Mouse (Mus musculus) adrenal gland, adult 18-20 months (tissue): ENCODE measurements around the gene Tmem102. TPM values are rescaled to one million over a fixed set of nuclear protein-coding genes. Genes with fewer than 3 reads are reported as not detected.

Experiments
- DNase-seq, 2 experiments: peaks; one replicate each; pipeline ENCODE4 v3.0.0; 2021 to 2022; ENCODE audit warnings: low spot score in 2 of 2
- long read RNA-seq, 2 experiments: library from polyadenylated mRNA; stranded (forward); transcript quantifications; one replicate each; pipeline ENCODE4 v2.0.0; 2021
- total RNA-seq, 2 experiments: library from RNA; stranded (reverse); gene quantifications; 1 replicate in 1 of 2; 2 replicates in 1 of 2; pipeline ENCODE4 v1.2.3; 2021

Tmem102 gene
- total RNA-seq = under 1 TPM; 0.36 to 0.51 TPM
- long read RNA-seq, experiment 1 = 0 reads
- long read RNA-seq, experiment 2 = 0 reads

DNA sequence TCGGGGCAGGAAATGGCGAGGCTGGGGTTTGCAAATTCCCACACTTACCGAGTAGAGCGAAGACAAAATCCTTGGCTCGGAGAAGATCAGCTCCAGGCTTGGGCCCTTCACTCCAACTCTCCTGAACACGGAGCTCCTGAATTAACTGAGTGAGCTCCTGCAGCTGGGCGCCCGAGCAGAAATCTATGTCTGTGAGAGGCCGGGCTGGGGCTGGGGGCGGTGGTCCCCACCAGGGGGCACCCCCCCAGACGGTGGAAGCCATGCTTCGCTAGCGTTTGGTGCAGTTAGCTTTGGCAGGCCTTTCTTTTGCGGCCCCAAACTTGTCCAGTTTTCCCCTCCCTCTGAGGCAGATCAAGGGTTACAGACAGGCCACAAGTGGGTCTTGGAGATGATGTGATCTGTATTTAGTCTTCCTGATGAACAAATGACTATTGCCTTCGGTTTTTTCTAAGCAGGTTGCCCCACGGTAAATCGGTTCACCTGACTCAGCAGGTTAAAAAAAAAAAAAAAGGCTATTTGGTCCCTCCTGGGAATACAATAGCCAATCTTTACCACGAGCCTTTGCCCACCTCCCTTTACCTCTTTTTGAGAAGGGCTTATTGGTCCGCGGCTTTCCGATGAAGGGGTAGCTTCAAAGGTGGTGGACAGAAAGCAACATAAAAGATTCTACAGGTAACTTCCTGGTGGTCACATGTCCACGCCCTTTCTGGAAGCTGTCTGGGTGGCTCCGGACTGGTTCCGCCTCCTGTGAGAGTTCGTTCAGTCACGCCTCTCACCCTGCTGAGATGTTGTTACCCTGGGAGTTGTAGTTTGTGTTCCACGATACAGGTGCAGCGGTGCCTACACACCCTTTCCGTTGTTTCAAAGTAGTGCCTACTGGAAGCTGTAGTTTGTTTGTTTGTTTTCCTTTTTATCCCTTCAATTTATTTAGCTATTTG is at the start of gene Tmem102:
Gene Tmem102, minus strand, starts transcription at position 653 of the 938 bp plus-strand sequence.
- DNase-seq = no peak

- DNase-seq = no peak
These were observed 49.3 kb upstream of the Tmem102 start for GRCm38 (mm10) chr11:69854680-69855079.

DNA sequence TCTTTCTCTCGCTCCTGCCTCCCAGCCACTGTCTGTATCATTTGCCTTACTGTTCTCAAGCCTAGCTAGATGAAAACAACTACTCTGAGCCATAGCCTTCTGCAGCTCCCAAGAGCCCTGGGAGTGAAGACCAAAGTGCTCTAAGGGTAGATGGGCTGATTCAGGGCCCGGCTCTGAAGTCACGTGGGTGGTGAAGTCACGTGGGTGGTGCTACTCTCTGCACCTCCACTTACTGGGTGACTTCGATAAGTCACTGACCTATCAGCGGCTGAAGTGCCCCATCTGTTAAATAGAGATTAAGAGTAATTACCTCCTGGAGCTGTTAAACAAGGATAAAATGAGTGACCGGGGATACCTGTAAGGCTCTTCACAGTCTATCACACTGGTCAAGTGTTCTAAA is 48.6 kb upstream of the Tmem102 start:
- no peak for DNase-seq

GRCm38 (mm10) chr11:69850754-69851153 is 45.3 kb upstream of the Tmem102 start:
- no peak for DNase-seq

- DNase-seq = no peak
These were observed 44.5 kb upstream of the Tmem102 start for GRCm38 (mm10) chr11:69849884-69850283.

DNA sequence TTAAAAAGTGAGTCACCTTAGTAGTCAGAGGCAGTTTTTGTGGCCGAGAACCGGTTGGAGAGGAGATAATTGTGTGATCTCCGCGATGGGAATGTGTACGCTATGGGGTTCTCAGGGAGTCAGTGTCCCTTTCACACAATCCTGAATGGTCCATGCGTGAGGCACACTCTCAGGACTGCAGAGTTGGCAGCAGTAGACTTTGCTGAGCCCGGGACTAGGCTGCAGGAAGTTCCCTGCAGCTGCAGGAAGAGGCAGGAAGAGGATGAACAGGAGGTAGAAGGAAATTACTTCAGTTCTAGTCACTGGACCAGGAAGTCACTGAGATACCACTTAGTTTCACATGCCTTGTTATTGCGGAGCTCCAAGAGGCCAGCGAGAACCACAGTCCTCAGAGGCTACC is 43.7 kb upstream of the Tmem102 start:
- no peak for DNase-seq

DNA sequence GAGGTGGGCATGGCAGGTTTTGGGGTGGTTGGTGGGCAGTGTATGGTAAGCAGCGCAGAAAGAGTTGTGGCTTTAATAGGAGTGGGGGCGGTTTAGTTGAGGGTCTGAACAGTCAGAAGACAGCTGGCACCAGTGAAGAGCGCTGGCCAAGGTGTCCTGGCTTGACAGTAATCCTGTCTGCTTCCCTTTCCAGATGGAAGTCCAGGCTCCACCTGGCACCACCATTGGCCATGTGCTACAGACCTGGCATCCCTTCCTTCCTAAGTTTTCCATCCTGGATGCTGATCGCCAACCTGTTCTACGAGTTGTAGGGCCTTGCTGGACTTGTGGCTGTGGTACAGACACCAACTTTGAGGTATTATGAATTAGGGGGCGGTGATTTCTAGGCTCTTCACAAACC is 42.6 kb upstream of the Tmem102 start:
- no peak for DNase-seq

DNA sequence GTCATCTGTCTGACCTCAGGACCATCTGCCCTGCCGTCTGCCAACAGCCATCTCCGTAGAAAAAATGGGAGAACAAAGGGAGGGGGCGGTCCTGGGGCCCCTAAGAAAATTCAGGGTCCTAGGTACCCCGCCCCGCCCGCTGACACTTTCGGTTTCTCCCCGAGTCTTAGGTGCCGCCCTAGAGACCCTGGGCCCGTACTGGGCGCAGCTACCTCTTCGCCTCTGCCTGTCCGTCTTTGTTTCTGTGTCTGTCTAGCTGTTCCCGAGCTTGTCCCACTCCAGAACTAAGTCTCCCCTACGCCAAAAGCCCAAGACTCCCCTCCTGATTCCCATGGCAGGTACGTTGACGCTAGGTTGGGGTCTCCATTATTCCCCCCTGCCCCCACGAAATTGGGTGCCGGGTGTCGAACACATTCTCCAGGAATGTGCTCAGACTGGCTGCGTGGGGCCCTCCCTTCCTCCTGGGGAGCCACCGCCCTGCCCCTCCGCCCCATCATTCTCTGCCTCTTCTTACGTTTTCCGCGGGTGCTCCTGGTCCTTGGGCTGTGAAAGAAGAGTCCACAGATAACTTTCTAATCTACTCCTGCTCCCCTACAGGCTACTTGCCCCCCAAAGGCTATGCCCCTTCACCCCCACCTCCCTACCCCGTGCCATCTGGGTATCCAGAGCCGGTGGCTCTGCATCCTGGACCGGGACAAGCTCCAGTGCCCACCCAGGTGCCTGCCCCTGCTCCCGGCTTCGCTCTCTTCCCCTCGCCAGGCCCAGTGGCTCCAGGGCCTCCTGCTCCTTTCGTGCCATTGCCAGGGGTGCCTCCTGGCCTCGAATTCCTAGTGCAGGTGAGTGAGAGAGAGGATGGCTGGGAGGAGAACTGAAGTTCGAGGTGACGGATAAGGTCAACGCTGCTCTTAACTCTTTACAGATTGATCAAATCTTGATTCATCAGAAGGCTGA is 41.6 kb upstream of the Tmem102 start:
- DNase-seq = no peak

DNA sequence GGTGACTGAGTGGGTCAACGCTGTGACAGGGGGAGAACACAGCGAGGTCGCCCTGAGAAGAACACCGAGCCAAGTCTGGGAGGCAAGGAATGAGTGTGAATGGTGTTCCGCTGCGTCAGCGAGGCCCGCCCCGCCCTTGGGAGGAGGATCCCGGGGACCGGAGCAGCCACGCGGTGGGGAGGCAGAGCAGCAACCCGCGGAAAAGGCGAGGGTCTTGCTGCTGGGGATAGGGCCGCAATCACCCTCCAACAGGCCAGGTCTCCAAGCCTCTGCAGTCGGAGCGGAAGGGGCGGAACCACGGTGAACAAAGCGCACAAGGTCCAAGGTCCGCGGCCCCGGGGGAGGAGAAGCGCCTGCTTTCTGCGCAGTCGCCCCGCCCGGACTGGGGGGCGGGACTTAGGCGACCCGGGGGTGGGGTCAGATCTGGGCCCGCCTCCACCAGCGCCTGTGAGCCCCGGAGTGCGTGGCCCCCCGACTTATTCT is 40.8 kb upstream of the Tmem102 start, which contains the start of gene Plscr3:
Gene Plscr3, plus strand, starts transcription at position 179 of the 483 bp plus-strand sequence.
- DNase-seq = peak; percentile 93 to 94

DNA sequence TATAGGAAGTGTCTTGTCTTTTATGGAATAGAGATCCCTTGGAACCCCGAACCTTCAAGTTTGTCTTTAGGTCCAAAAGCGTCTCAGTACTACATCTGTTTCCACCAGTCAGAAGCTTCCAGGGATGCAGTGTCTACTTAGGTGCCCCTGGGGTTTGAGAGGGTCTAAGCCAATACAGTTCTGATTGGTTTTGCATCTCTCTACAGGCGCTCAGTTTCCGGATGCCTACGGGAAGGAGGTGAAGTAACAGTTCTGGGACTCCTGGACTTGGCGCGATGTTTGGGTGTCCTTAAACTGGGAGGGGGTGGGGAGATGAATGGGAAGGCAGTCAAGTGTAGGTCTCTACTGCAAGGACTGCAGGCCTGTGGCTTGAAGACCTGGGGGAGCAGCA is 33.3 kb upstream of the Tmem102 start:
- no peak for DNase-seq

- peak; percentile 86 to 90 for DNase-seq
These were observed 32.7 kb upstream of the Tmem102 start, which contains the start of gene Tmem256 for GRCm38 (mm10) chr11:69837952-69838713. Gene Tmem256 (plus strand): TSS chr11:69838514.

GRCm38 (mm10) chr11:69837604-69837951 is 32.2 kb upstream of the Tmem102 start, which contains the start of gene Nlgn2:
Gene Nlgn2 (minus strand): TSS chr11:69837784.
- peak in 1 of 2 experiments; percentile 59 for DNase-seq

DNA sequence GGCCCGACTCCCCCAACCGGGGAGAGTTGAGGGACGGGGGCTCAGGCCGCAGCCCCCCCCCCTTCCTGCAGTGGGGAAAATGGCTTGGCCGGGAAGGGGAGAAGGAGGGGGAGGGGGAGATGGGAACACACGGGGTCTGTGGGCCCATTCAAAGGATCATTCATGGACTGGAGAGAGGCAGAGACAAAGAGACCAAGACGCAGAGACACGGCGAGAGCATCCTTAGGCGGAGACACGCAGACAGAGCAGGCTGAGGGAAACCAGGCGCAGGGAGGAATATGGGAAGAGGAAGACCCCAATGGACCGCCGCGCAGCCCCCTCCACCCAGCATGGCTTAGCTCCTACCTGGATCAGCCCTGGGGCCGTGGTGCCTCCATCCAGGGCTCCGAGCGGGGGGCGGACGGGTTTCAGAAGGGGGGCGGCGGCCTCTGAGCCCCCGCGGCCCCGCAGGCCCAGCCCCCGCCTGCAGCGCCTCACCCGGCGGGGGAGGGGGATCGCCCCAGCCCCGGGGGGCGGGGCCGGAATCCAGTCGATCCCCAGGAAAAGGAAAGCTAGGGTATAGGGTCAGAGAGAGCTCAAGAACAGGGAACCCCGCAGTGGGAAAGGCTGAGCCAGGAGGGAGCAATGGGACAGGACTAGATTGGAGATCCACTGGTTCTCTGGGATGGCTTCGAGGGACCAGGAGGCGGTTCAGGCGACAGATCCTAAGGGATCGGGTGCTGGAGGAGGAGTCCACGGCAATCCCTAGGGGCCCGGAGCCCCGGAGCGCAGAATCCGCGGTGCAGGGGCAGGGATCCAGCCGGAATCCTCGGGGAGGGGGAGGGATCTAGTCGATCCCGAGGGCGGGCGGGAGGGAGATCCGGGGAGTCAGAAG is 31.5 kb upstream of the Tmem102 start:
- peak in 1 of 2 experiments; percentile 48 for DNase-seq

DNA sequence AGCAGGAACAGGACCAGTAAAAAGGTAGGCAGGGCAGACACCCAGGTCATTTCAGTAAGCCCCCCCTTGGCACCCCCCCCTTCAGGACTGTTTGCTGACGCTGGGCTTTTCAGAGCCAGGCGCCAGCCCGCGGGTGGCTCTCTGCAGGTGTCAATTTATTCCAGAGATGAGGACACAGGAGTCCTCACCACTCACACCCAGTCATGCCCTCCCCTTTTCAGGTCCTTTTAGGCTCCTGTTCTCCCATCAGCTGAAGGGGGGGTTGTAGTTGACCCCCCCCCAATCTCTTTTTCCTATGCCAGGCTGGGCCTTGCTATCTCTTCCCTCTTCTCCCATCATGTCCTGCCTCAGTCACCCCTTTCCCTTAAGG is 30.5 kb upstream of the Tmem102 start:
- no peak for DNase-seq

- DNase-seq = no peak
These were observed 30.0 kb upstream of the Tmem102 start for GRCm38 (mm10) chr11:69835326-69835965.

DNA sequence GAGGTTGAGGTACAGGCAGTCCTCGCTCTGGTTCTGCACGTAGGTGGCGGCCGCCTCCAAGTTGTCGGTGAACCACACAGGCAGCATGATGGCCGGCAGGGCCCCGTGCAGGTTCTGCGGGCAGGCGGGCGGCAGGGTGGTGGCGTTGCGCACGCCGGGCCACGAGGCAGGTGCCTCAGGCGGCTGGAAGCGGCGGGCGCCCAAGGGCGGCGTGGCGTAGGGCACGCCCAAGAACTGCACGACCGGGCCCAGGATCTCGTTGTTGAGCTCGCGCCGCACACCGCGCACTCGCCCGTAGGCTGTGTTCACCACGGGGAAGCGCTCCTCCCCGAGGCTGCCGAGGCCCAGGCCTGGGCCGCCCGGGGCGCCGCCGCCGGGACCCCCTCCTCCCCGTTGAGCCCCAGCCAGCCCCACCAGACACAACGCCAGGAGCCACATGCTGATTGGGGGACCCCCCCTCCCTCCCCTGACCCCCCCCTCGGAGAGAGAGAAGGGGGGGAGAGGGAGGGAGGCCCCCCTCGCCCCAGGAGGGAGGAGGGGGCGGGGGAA is 28.7 kb upstream of the Tmem102 start:
- no peak for DNase-seq

- DNase-seq = no peak
These were observed 28.1 kb upstream of the Tmem102 start for GRCm38 (mm10) chr11:69833554-69833953.

GRCm38 (mm10) chr11:69828832-69829231 is 23.4 kb upstream of the Tmem102 start:
- no peak for DNase-seq

DNA sequence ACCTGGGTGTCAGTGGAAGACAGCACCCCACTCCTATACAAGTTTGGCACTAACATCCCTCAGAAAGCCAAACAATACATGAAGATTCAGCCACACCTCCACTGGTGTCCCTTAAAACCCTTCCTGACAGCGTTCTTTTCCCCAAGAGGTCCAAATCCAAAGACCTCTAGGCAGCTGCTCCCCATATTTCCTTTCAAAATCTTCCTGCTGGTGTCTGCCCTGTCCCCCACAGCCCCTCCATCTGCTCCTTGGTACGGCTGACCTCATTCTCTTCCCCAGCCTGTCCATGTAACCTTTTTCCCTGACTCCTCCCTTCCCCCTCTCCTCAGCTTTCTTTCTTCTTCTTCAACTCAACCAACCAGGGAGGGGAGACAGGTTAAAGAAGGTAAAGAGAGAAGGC is 18.0 kb upstream of the Tmem102 start:
- no peak for DNase-seq
